Mouse (Mus musculus) kidney, postnatal 14 days (tissue): Measurements from ENCODE around the gene Kcnab1.

Experiments used
- DNase-seq: peaks from one replicate; pipeline ENCODE4 v3.0.0; 2022; ENCODE audit warnings: mixed read lengths

Kcnab1 gene

GRCm38 (mm10) chr3:65204356-65205075 lies 95.3 kb downstream of the Kcnab1 start:
- no peak for DNase-seq

GRCm38 (mm10) chr3:65205539-65206020 lies 96.4 kb downstream of the Kcnab1 start:
- no peak for DNase-seq

- no peak for DNase-seq
Observed at GRCm38 (mm10) chr3:65213725-65214124, 104.5 kb downstream of the Kcnab1 start.

- DNase-seq: no peak
Observed at GRCm38 (mm10) chr3:65214635-65215034, 105.5 kb downstream of the Kcnab1 start.

- no peak for DNase-seq
Observed at GRCm38 (mm10) chr3:65217673-65218579, 108.7 kb downstream of the Kcnab1 start.

GRCm38 (mm10) chr3:65220287-65220686 lies 111.1 kb downstream of the Kcnab1 start:
- DNase-seq: no peak

GRCm38 (mm10) chr3:65223635-65224034 lies 114.5 kb downstream of the Kcnab1 start:
- no peak for DNase-seq

- DNase-seq: no peak
Observed at GRCm38 (mm10) chr3:65230978-65231377, 121.8 kb downstream of the Kcnab1 start.

GRCm38 (mm10) chr3:65231419-65232090 lies 122.4 kb downstream of the Kcnab1 start:
- DNase-seq: no peak

GRCm38 (mm10) chr3:65249023-65249422 lies 139.8 kb downstream of the Kcnab1 start:
- DNase-seq: no peak

- no peak for DNase-seq
Observed at GRCm38 (mm10) chr3:65260521-65260920, 151.3 kb downstream of the Kcnab1 start.

- DNase-seq: no peak
Observed at GRCm38 (mm10) chr3:65262506-65263422, 153.6 kb downstream of the Kcnab1 start.

GRCm38 (mm10) chr3:65273317-65273716 lies 164.1 kb downstream of the Kcnab1 start:
- no peak for DNase-seq

GRCm38 (mm10) chr3:65277777-65278176 lies 168.6 kb downstream of the Kcnab1 start:
- DNase-seq: no peak

GRCm38 (mm10) chr3:65283366-65283765 lies 174.2 kb downstream of the Kcnab1 start:
- no peak for DNase-seq

- DNase-seq: no peak
Observed at GRCm38 (mm10) chr3:65288994-65289393, 179.8 kb downstream of the Kcnab1 start.

- no peak for DNase-seq
Observed at GRCm38 (mm10) chr3:65296996-65297395, 187.8 kb downstream of the Kcnab1 start.

GRCm38 (mm10) chr3:65299205-65299604 lies 190.0 kb downstream of the Kcnab1 start:
- DNase-seq: no peak

GRCm38 (mm10) chr3:65301531-65301930 lies 192.3 kb downstream of the Kcnab1 start:
- DNase-seq: no peak

- no peak for DNase-seq
Observed at GRCm38 (mm10) chr3:65302559-65302958, 193.4 kb downstream of the Kcnab1 start.

- no peak for DNase-seq
Observed at GRCm38 (mm10) chr3:65315837-65316236, 206.7 kb downstream of the Kcnab1 start.

- no peak for DNase-seq
Observed at GRCm38 (mm10) chr3:65316738-65317137, 207.6 kb downstream of the Kcnab1 start.
